Mouse (Mus musculus) forebrain, postnatal 0 days (tissue): ENCODE results near the gene Gm7544. TPM values are rescaled to one million over a fixed set of nuclear protein-coding genes. Genes with fewer than 3 reads are reported as not detected.
"Not testable (repeated sequence)": the region's sequence is repeated elsewhere in the genome, so short reads cannot be mapped to it uniquely, and the experiment has no call there.

Experiments used
- ATAC-seq: fragments of 200-750 bp; cut with Nextera tagmentation; 2 replicates; pipeline ENCODE4 v1.8.0; 2017; ENCODE audit warnings: mild to moderate bottlenecking, moderate library complexity
- DNase-seq: peaks from one replicate; pipeline ENCODE4 v3.0.0-alpha.2; 2015
- H3K27ac ChIP-seq: fragments of 300-500 bp; sonication (generic); 2 replicates; pipeline ENCODE4 v1.5.1; 2014; ENCODE audit warnings: low read depth, mild to moderate bottlenecking, antibody characterized with exemption, low read length, moderate library complexity, mixed read lengths
- H3K27me3 ChIP-seq: fragments of 300-500 bp; sonication (generic); 2 replicates; pipeline ENCODE4 v1.6.1; 2014; ENCODE audit warnings: mild to moderate bottlenecking, low read length, mixed read lengths; ENCODE audit not compliant: insufficient read depth
- H3K36me3 ChIP-seq: fragments of 300-500 bp; sonication (generic); 2 replicates; pipeline ENCODE4 v1.6.1; 2014; ENCODE audit warnings: mild to moderate bottlenecking, moderate library complexity; ENCODE audit not compliant: insufficient read depth
- H3K4me1 ChIP-seq: fragments of 300-500 bp; sonication (generic); 2 replicates; pipeline ENCODE4 v1.6.1; 2014; ENCODE audit warnings: antibody characterized with exemption; ENCODE audit not compliant: insufficient read depth
- H3K4me2 ChIP-seq: fragments of 300-500 bp; sonication (generic); 2 replicates; pipeline ENCODE4 v1.6.1; 2014; ENCODE audit warnings: low read depth, mild to moderate bottlenecking, moderate library complexity
- H3K4me3 ChIP-seq: fragments of 300-500 bp; sonication (generic); 2 replicates; pipeline ENCODE4 v1.5.1; 2014; ENCODE audit warnings: low read depth, low read length, mixed read lengths
- H3K9ac ChIP-seq: fragments of 300-500 bp; sonication (generic); 2 replicates; pipeline ENCODE4 v1.6.1; 2014; ENCODE audit warnings: mild to moderate bottlenecking
- H3K9me3 ChIP-seq: fragments of 300-500 bp; sonication (generic); 2 replicates; pipeline ENCODE4 v1.6.1; 2016; ENCODE audit warnings: low read length
- CTCF ChIP-seq: sonication (generic); IDR thresholded peaks from 2 replicates; pipeline ENCODE4 v1.5.1; 2016; ENCODE audit warnings: antibody characterized with exemption, control low read depth, low read depth
- WGBS: fragments of 180-500 bp; shearing (Covaris S2); extraction: QIAGEN DNeasy Blood & Tissue Kit; methylation state at CpG from one replicate; pipeline ENCODE4 v1.1.7; 2014; 5-methylcytosine and 5-hydroxymethylcytosine counted together
- polyA plus RNA-seq: library from polyadenylated mRNA; unstranded; fragments of >200 nt; fragmentation: Nextera tagmentation; extraction: Ambion mirVana; gene quantifications from 2 replicates; pipeline ENCODE4 v1.2.1, GENCODE M21; 2015
- total RNA-seq: library from RNA; depleted of rRNA; stranded (reverse); fragments of >200 nt; gene quantifications from 2 replicates; pipeline ENCODE4 v1.2.3, GENCODE M21; 2014; rRNA removed

Gene Gm7544
- total and polyA plus RNA-seq, 2 experiments from 2014 or later, result not detected

DNA sequence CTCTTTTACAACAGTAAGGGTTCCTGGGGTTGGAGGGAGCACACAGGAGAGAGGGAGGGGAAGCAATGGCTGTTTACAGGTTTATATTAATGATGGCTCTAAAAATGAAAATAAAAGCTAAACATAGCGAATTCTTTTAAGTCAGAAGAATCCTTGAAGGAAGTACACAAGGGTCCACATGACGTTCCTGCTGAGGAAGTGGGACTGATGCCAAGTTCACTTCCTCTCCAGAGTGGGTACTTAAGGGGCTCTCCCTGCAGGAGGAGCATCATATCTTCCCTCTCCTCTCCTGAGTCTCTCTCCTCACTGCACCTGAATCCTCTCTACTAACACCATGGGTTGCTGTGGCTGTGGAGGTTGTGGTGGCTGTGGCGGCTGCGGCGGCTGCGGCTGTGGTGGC is 31.2 kb downstream of the Gm7544 start, which contains the start of gene A030014E15Rik:
TSS of gene A030014E15Rik (plus strand) at position 268 of the 400 bp plus-strand sequence.
- DNase-seq (no peak), ATAC-seq (no peak)
- Histone ChIP-seq H3K9me3 (no peaks in the 10 kb centered on the region), H3K27me3 (no peaks in the 10 kb centered on the region), H3K4me2 (no peak within 1 kb of the TSS), H3K4me1 (no peaks in the 10 kb centered on the region), H3K36me3 (no peaks in the 10 kb centered on the region), H3K4me3 (no peak within 1 kb of the TSS), H3K27ac (no peak within 1 kb of the TSS), H3K9ac (no peak within 1 kb of the TSS)
- TF ChIP-seq CTCF, result no peak
- WGBS, result 89% methylated on average over 6 of the region's 6 CpGs

DNA sequence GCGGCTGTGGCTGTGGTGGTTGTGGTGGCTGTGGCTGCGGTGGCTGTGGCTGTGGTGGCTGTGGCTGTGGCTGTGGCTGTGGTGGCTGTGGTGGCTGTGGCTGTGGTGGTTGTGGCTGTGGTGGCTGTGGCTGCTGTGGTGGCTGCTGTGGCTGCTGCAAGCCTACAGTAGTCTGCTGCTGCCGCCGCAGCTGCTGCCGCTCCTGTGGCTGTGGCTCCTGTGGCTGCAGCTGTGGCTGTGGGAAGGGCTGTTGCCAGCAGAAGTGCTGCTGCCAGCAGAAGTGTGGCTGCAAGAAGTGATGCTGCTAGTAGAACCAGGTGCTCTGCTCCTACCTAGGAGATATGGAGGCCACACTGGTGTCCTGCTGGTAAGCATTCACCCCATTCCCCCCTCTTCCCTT is 42.4 kb downstream of the Gm7544 start:
- not testable (repeated sequence) for H3K27ac ChIP-seq, H3K4me2 ChIP-seq, H3K27me3 ChIP-seq, ATAC-seq, H3K4me1 ChIP-seq, H3K9ac ChIP-seq, H3K36me3 ChIP-seq, H3K4me3 ChIP-seq, DNase-seq, H3K9me3 ChIP-seq
- WGBS, result 98% methylated on average over 5 of the region's 5 CpGs

DNA sequence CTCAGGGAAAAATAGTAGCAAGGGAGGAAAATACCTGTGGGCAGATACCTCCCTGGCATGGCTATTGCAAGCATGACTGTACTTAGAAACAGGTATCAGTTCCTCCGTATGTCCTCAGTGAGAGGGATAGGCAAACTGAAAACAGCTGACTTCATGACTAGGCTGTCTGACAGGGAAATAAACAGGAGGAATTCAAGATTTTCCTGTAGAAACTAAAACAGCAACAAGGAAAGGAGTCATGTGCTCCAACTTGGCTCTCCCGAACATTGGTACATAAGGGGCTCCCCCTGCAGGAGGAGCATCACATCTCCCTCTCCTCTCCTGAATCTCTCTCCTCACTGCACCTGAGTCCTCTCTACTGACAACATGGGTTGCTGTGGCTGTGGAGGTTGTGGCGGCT is 42.8 kb downstream of the Gm7544 start, which contains the start of gene A030005L19Rik:
TSS of gene A030005L19Rik (plus strand) at position 301 of the 400 bp plus-strand sequence.
- no peak for TF ChIP-seq CTCF
- no peak for ATAC-seq
- H3K9me3 ChIP-seq, result no peaks in the 10 kb centered on the region
- 93% methylated on average over 3 of the region's 3 CpGs for WGBS
- no peak within 1 kb of the TSS for H3K27ac ChIP-seq
- H3K36me3 ChIP-seq, result no peaks in the 10 kb centered on the region
- no peak for DNase-seq
- no peak within 1 kb of the TSS for H3K9ac ChIP-seq
- no peak within 1 kb of the TSS for H3K4me2 ChIP-seq
- H3K27me3 ChIP-seq, result no peaks in the 10 kb centered on the region
- H3K4me3 ChIP-seq, result no peak within 1 kb of the TSS
- no peaks in the 10 kb centered on the region for H3K4me1 ChIP-seq

DNA sequence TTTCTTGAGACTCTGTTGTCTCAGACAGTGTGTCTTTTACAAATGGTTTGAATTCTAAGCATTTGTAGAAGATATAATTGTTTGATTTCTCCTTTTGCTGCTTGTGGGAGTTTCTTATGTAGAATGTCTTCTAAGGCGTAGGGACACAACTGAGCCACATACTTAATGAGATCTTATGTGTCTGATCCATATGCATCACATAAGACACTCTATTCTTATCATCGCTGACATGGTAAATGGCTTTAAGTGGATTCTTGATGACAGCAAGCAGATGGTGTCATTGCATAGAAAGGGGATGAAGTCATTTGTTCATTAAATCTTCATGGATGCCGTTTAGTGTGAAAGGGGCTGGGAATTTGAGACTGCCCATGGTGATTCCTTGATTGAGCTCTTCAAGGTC is 49.9 kb downstream of the Gm7544 start:
- no peaks in the 10 kb centered on the region for H3K27me3 ChIP-seq
- WGBS, result 37% methylated on average over 3 of the region's 3 CpGs
- no peaks in the 10 kb centered on the region for H3K4me1 ChIP-seq
- no peak for TF ChIP-seq CTCF
- no peak overlapping the region for H3K4me2 ChIP-seq
- H3K9me3 ChIP-seq, result no peaks in the 10 kb centered on the region
- H3K27ac ChIP-seq, result no peak overlapping the region
- H3K9ac ChIP-seq, result no peak overlapping the region
- DNase-seq (no peak), ATAC-seq (peak; percentile 63)
- H3K4me3 ChIP-seq, result no peak overlapping the region
- H3K36me3 ChIP-seq, result peaks cover 16% of the 10 kb centered on the region

Other genes starting within 250 kb of the Gm7544 start
- gene Mff, start 231.1 kb downstream of the Gm7544 start, total RNA-seq, result 649 and 724 TPM in 2 replicates
- gene Mff, start 231.1 kb downstream of the Gm7544 start, polyA plus RNA-seq, result 456 and 481 TPM in 2 replicates
- not detected in 2 replicates for gene Tm4sf20, start 187.6 kb downstream of the Gm7544 start, total RNA-seq
- not detected in 2 replicates for gene Tm4sf20, start 187.6 kb downstream of the Gm7544 start, polyA plus RNA-seq
- not detected in 2 replicates for gene Gm47791, start 184.8 kb downstream of the Gm7544 start, total RNA-seq
- gene Gm47791, start 184.8 kb downstream of the Gm7544 start, polyA plus RNA-seq, result not detected in 2 replicates
- 104 and 114 TPM in 2 replicates for gene Agfg1, start 116.5 kb downstream of the Gm7544 start, total RNA-seq
- gene Agfg1, start 116.5 kb downstream of the Gm7544 start, polyA plus RNA-seq, result 19.4 and 22.2 TPM in 2 replicates
- not detected in 2 replicates for gene A030005L19Rik, start 42.7 kb downstream of the Gm7544 start, total RNA-seq
- not detected in 2 replicates for gene A030005L19Rik, start 42.7 kb downstream of the Gm7544 start, polyA plus RNA-seq
- gene A030014E15Rik, start 31.1 kb downstream of the Gm7544 start, total RNA-seq, result 0.54 TPM in 1 of 2 replicates, not detected in the other
- gene A030014E15Rik, start 31.1 kb downstream of the Gm7544 start, polyA plus RNA-seq, result not detected in 2 replicates
- not detected in 2 replicates for gene Gm6217, start 24.6 kb downstream of the Gm7544 start, total RNA-seq
- gene Gm6217, start 24.6 kb downstream of the Gm7544 start, polyA plus RNA-seq, result not detected in 2 replicates
- gene A030003K21Rik, start 12.6 kb downstream of the Gm7544 start, total RNA-seq, result not detected in 2 replicates
- 0.18 TPM in 1 of 2 replicates, not detected in the other for gene A030003K21Rik, start 12.6 kb downstream of the Gm7544 start, polyA plus RNA-seq
- not detected in 2 replicates for gene Gm47955, start 4.3 kb upstream of the Gm7544 start, total RNA-seq
- gene Gm47955, start 4.3 kb upstream of the Gm7544 start, polyA plus RNA-seq, result not detected in 2 replicates
- gene Gm47959, start 44.5 kb upstream of the Gm7544 start, total RNA-seq, result not detected in 2 replicates
- not detected in 2 replicates for gene Gm47959, start 44.5 kb upstream of the Gm7544 start, polyA plus RNA-seq
- gene Slc19a3, start 82.4 kb upstream of the Gm7544 start, total RNA-seq, result 0.85 and 1.3 TPM in 2 replicates
- 0.69 and 0.99 TPM in 2 replicates for gene Slc19a3, start 82.4 kb upstream of the Gm7544 start, polyA plus RNA-seq
- not detected in 2 replicates for gene Krtap28-10, start 86.5 kb upstream of the Gm7544 start, total RNA-seq
- gene Krtap28-10, start 86.5 kb upstream of the Gm7544 start, polyA plus RNA-seq, result not detected in 2 replicates
- not detected in 2 replicates for gene Gm47969, start 88.9 kb upstream of the Gm7544 start, total RNA-seq
- not detected in 2 replicates for gene Gm47969, start 88.9 kb upstream of the Gm7544 start, polyA plus RNA-seq
- not detected in 2 replicates for gene A030005K14Rik, start 103.4 kb upstream of the Gm7544 start, total RNA-seq
- not detected in 2 replicates for gene A030005K14Rik, start 103.4 kb upstream of the Gm7544 start, polyA plus RNA-seq
- gene Krtap28-13, start 104.9 kb upstream of the Gm7544 start, total RNA-seq, result not detected in 2 replicates
- gene Krtap28-13, start 104.9 kb upstream of the Gm7544 start, polyA plus RNA-seq, result not detected in 2 replicates
- not detected in 2 replicates for gene Ccl20, start 160.8 kb upstream of the Gm7544 start, total RNA-seq
- 0.21 TPM in 1 of 2 replicates, not detected in the other for gene Ccl20, start 160.8 kb upstream of the Gm7544 start, polyA plus RNA-seq
- gene Daw1, start 203.7 kb upstream of the Gm7544 start, total RNA-seq, result 2.0 and 2.5 TPM in 2 replicates
- 0.93 and 1.6 TPM in 2 replicates for gene Daw1, start 203.7 kb upstream of the Gm7544 start, polyA plus RNA-seq